Mouse (Mus musculus): ENCODE results near the gene Ncapg2. TPM values are rescaled to one million over a fixed set of nuclear protein-coding genes. Genes with fewer than 3 reads are reported as not detected.
A peak's percentile ranks its signal among the peaks of the same experiment; 100 is the strongest.

Gene Ncapg2
- polyA plus RNA-seq, 1 experiment = 73.4 TPM

- Histone ChIP-seq H3K4me1 (ENCODE audit: control insufficient read depth, insufficient read depth, low read length) (peaks cover under 1% of the 10 kb centered on the region), H3K27ac (ENCODE audit: insufficient read depth, low read depth, low read length) (no peak overlapping the region), H3K4me3 (ENCODE audit: insufficient read depth, low read length) (no peak overlapping the region)
- TF ChIP-seq CTCF (IDR thresholded peaks at IDR 0.05; ENCODE audit: low read depth, low read length) (no peak), POLR2A (IDR thresholded peaks at IDR 0.05; ENCODE audit: borderline replicate concordance, low read depth, low read length) (no peak)
Measured at GRCm38 (mm10) chr12:116395312-116395711, 9.9 kb upstream of the Ncapg2 start.

GRCm38 (mm10) chr12:116396072-116396695 lies 9.0 kb upstream of the Ncapg2 start:
- no peaks in the 10 kb centered on the region for H3K4me1 ChIP-seq (ENCODE audit: control insufficient read depth, insufficient read depth, low read length)
- TF ChIP-seq POLR2A (IDR thresholded peaks at IDR 0.05; ENCODE audit: borderline replicate concordance, low read depth, low read length) (no peak), CTCF (IDR thresholded peaks at IDR 0.05; ENCODE audit: low read depth, low read length) (no peak)
- no peak overlapping the region for H3K27ac ChIP-seq (ENCODE audit: insufficient read depth, low read depth, low read length)
- H3K4me3 ChIP-seq (ENCODE audit: insufficient read depth, low read length) = no peak overlapping the region

- TF ChIP-seq POLR2A (IDR thresholded peaks at IDR 0.05; ENCODE audit: borderline replicate concordance, low read depth, low read length) (no peak), CTCF (IDR thresholded peaks at IDR 0.05; ENCODE audit: low read depth, low read length) (no peak)
- Histone ChIP-seq H3K27ac (ENCODE audit: insufficient read depth, low read depth, low read length) (no peak overlapping the region), H3K4me3 (ENCODE audit: insufficient read depth, low read length) (peak overlapping the region; percentile 67), H3K4me1 (ENCODE audit: control insufficient read depth, insufficient read depth, low read length) (peaks cover 5% of the 10 kb centered on the region; the same call in 1 of the 2 replicates)
Measured at GRCm38 (mm10) chr12:116404012-116404679, 1.1 kb upstream of the Ncapg2 start.

- TF ChIP-seq POLR2A (IDR thresholded peaks at IDR 0.05; ENCODE audit: borderline replicate concordance, low read depth, low read length) = no peak
- no peak for TF ChIP-seq CTCF (IDR thresholded peaks at IDR 0.05; ENCODE audit: low read depth, low read length)
- Histone ChIP-seq H3K27ac (ENCODE audit: insufficient read depth, low read depth, low read length) (no peak overlapping the region), H3K4me1 (ENCODE audit: control insufficient read depth, insufficient read depth, low read length) (peaks cover 5% of the 10 kb centered on the region; the same call in 1 of the 2 replicates), H3K4me3 (ENCODE audit: insufficient read depth, low read length) (peak overlapping the region; percentile 85)
Measured at GRCm38 (mm10) chr12:116405836-116406155, 594 bp downstream of the Ncapg2 start.

- Histone ChIP-seq H3K27ac (ENCODE audit: insufficient read depth, low read depth, low read length) (no peak overlapping the region), H3K4me1 (ENCODE audit: control insufficient read depth, insufficient read depth, low read length) (peaks cover 5% of the 10 kb centered on the region; the same call in 1 of the 2 replicates), H3K4me3 (ENCODE audit: insufficient read depth, low read length) (no peak overlapping the region)
- TF ChIP-seq POLR2A (IDR thresholded peaks at IDR 0.05; ENCODE audit: borderline replicate concordance, low read depth, low read length) (no peak), CTCF (IDR thresholded peaks at IDR 0.05; ENCODE audit: low read depth, low read length) (no peak)
Measured at GRCm38 (mm10) chr12:116407883-116408282, 2.7 kb downstream of the Ncapg2 start.

- TF ChIP-seq CTCF (IDR thresholded peaks at IDR 0.05; ENCODE audit: low read depth, low read length) (no peak), POLR2A (IDR thresholded peaks at IDR 0.05; ENCODE audit: borderline replicate concordance, low read depth, low read length) (no peak)
- no peak overlapping the region for H3K27ac ChIP-seq (ENCODE audit: insufficient read depth, low read depth, low read length)
- no peak overlapping the region for H3K4me3 ChIP-seq (ENCODE audit: insufficient read depth, low read length)
- peaks cover 8% of the 10 kb centered on the region for H3K4me1 ChIP-seq (ENCODE audit: control insufficient read depth, insufficient read depth, low read length)
Measured at GRCm38 (mm10) chr12:116414941-116415340, 9.7 kb downstream of the Ncapg2 start.

GRCm38 (mm10) chr12:116416514-116416913 lies 11.3 kb downstream of the Ncapg2 start:
- Histone ChIP-seq H3K4me1 (ENCODE audit: control insufficient read depth, insufficient read depth, low read length) (peaks cover 8% of the 10 kb centered on the region), H3K4me3 (ENCODE audit: insufficient read depth, low read length) (no peak overlapping the region), H3K27ac (ENCODE audit: insufficient read depth, low read depth, low read length) (no peak overlapping the region)
- TF ChIP-seq POLR2A (IDR thresholded peaks at IDR 0.05; ENCODE audit: borderline replicate concordance, low read depth, low read length) (no peak), CTCF (IDR thresholded peaks at IDR 0.05; ENCODE audit: low read depth, low read length) (no peak)

GRCm38 (mm10) chr12:116421656-116422055 lies 16.5 kb downstream of the Ncapg2 start:
- H3K4me1 ChIP-seq (ENCODE audit: control insufficient read depth, insufficient read depth, low read length) = no peaks in the 10 kb centered on the region
- H3K27ac ChIP-seq (ENCODE audit: insufficient read depth, low read depth, low read length) = no peak overlapping the region
- H3K4me3 ChIP-seq (ENCODE audit: insufficient read depth, low read length) = no peak overlapping the region
- TF ChIP-seq CTCF (IDR thresholded peaks at IDR 0.05; ENCODE audit: low read depth, low read length) = no peak
- TF ChIP-seq POLR2A (IDR thresholded peaks at IDR 0.05; ENCODE audit: borderline replicate concordance, low read depth, low read length) = no peak

GRCm38 (mm10) chr12:116425392-116425791 lies 20.2 kb downstream of the Ncapg2 start:
- no peak overlapping the region for H3K27ac ChIP-seq (ENCODE audit: insufficient read depth, low read depth, low read length)
- TF ChIP-seq POLR2A (IDR thresholded peaks at IDR 0.05; ENCODE audit: borderline replicate concordance, low read depth, low read length) (no peak), CTCF (IDR thresholded peaks at IDR 0.05; ENCODE audit: low read depth, low read length) (no peak)

GRCm38 (mm10) chr12:116433742-116434141 lies 28.5 kb downstream of the Ncapg2 start:
- H3K27ac ChIP-seq (ENCODE audit: insufficient read depth, low read depth, low read length) = peak overlapping the region; percentile 62
- H3K4me1 ChIP-seq (ENCODE audit: control insufficient read depth, insufficient read depth, low read length) = peaks cover 8% of the 10 kb centered on the region
- H3K4me3 ChIP-seq (ENCODE audit: insufficient read depth, low read length) = no peak overlapping the region
- no peak for TF ChIP-seq CTCF (IDR thresholded peaks at IDR 0.05; ENCODE audit: low read depth, low read length)
- no peak for TF ChIP-seq POLR2A (IDR thresholded peaks at IDR 0.05; ENCODE audit: borderline replicate concordance, low read depth, low read length)

More at GRCm38 (mm10) chr12:116425392-116425791, 20.2 kb downstream of the Ncapg2 start:
- Histone ChIP-seq H3K4me3 (ENCODE audit: insufficient read depth, low read length) (no peak overlapping the region), H3K4me1 (ENCODE audit: control insufficient read depth, insufficient read depth, low read length) (no peaks in the 10 kb centered on the region)

All from bone marrow macrophage, adult 2 months (primary cell).